Mouse (Mus musculus) v-Abl transformed pro-B cells (cell line): ENCODE results near the gene Sfmbt1.

Experiments used
- in situ Hi-C, 2 experiments: fragments of 400-800 bp; cut with MboI; formaldehyde crosslinking; loops; one replicate each; pipeline ENCODE4 v1.15.1; 2025; ENCODE audit not compliant: unreplicated experiment in 2 of 2

The Sfmbt1 gene

GRCm38 (mm10) chr14:30715618-30716050 is 985 bp downstream of the Sfmbt1 start:
- in situ Hi-C loops: loop anchor here in 1 of 2 experiments (5.0 to 10.0 kb wide), 2 partner anchors 102 to 139 kb away; no protein-coding TSS in a partner anchor

- in situ Hi-C loops: loop anchor here in 1 of 2 experiments (5.0 to 10.0 kb wide), 2 partner anchors 101 to 138 kb away; no protein-coding TSS in a partner anchor
Observed at GRCm38 (mm10) chr14:30716051-30716952, 1.7 kb downstream of the Sfmbt1 start.

- in situ Hi-C loops: loop anchor here in 1 of 2 experiments (5.0 to 10.0 kb wide), 2 partner anchors 100 to 138 kb away; no protein-coding TSS in a partner anchor
Observed at GRCm38 (mm10) chr14:30716953-30717285, 2.3 kb downstream of the Sfmbt1 start.

DNA sequence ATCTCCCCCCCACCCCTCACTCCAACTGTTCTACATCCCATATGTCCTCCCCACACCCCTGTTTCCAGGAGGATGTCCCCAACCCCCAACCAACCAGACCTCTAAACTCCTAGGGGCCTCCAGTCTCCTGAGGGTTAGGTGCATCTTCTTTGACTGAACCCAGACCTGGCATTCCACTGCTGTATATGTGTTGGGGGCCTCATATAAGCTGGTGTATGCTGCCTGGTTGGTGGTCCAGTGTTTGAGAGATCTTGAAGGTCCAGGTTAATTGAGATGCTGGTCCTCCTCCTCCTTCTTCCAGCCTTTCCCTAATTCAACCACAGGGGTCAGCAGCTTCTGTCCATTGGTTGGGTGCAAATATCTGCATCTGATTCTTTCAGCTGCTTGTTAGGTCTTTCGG is 4.0 kb downstream of the Sfmbt1 start:
- in situ Hi-C loops: loop anchor here in 1 of 2 experiments (5.0 to 10.0 kb wide), 2 partner anchors 99 to 136 kb away; no protein-coding TSS in a partner anchor

- in situ Hi-C loops: loop anchor here in 1 of 2 experiments (5.0 to 10.0 kb wide), 2 partner anchors 98 to 135 kb away; no protein-coding TSS in a partner anchor
Observed at GRCm38 (mm10) chr14:30719514-30719913, 4.9 kb downstream of the Sfmbt1 start.

GRCm38 (mm10) chr14:30721850-30722249 is 7.2 kb downstream of the Sfmbt1 start:
- in situ Hi-C loops: loop anchor here (5.0 kb wide), 2 partner anchors 35 to 40 kb away; no protein-coding TSS in a partner anchor

GRCm38 (mm10) chr14:30722406-30722805 is 7.8 kb downstream of the Sfmbt1 start:
- in situ Hi-C loops: loop anchor here (5.0 kb wide), 2 partner anchors 35 to 40 kb away; no protein-coding TSS in a partner anchor

DNA sequence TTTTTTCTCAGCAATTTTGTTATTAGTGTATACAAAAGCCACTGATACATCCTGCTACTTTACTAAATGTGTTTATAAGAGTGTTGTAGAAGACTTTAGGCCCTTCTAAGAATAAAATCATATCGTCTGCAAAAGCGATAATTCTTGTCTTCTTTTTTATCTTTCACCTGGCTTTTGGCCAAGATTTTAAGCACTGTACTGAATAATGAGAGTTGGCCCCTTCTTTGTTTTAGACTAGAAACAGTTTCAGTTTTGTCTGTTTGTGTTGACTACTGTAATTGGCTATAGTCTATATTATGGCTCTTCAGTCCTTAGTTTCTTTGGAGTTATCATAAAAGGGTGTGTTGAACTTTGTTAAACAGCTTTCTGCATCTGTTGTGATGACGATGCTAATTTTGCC is 17.2 kb downstream of the Sfmbt1 start:
- in situ Hi-C loops: no loop called here

DNA sequence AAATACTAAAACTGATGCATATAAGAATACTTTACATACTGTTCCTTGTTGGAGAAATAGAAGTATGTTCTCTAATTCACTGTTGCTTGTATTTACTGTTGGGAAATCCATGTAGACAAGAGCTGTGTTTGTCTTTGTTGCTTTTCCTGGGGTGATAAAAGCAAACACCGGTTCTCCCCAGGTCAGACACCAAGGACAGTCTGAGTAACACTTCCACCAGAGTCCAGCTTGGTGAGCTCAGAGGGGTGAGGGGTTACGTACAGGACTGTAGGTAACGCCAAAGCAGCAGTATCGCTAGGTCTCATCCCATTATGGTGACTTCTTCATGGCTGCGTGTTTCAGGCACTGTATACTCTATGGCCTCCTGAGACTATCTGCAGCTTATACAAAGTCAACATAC is 20.0 kb downstream of the Sfmbt1 start:
- in situ Hi-C loops: no loop called here

DNA sequence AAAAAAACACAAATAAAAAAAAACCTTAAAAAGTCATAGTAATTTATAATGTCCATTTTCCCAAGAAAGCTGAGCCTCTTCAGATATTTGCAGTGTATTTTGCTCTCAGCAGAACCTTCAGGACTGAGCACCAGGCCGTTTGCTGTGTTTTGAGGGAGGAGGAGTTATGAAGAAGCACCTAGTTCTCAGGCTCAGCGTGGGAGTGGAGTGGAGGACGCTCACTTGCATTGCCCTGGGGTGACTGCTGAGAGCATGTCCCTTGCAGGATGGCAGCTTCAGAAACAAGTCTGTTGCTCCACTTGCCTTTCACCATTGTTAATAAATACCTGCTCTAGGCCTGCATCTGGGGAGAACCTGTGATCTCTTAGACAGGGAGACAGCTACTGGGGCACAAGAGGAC is 21.2 kb downstream of the Sfmbt1 start:
- in situ Hi-C loops: no loop called here

DNA sequence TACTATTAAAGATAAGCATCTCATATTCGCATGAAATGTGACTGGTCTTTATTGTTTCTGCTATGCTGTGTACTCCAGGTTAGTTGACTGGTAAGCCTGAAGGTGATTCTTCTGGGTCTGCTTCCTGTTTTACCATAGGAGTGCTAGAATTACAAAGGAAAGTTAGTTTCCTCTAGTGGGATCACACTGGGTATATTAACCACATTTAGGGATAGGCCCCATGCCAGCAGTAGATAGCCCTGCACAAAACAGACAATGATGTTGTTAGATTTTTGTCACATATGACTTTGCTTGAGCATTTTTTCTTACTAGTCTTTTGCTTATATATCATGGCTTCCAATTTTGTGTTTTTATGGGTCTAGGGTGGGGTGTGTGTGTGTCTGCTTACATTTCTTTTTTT is 21.8 kb downstream of the Sfmbt1 start:
- in situ Hi-C loops: no loop called here

- in situ Hi-C loops: no loop called here
Observed at GRCm38 (mm10) chr14:30743891-30744290, 29.2 kb downstream of the Sfmbt1 start.

DNA sequence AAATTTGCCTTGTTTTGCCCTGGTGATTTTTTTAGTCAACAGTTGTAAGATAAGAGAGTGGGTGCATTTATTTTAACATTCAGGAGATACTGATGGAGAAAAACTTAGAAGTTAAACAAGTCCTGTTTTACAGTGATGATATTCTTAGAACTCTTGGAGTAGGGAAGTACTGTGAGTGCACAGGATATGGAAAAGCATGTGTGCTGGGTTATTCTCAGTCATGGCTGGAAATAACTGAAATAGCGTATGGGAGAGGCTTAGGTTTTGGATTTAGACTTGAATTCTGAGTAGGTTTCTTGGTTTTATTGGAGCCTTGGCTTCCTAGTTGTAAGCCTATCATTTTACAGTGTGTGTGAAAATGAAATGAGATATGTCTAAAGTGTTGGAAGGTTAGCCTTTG is 31.5 kb downstream of the Sfmbt1 start:
- in situ Hi-C loops: no loop called here

DNA sequence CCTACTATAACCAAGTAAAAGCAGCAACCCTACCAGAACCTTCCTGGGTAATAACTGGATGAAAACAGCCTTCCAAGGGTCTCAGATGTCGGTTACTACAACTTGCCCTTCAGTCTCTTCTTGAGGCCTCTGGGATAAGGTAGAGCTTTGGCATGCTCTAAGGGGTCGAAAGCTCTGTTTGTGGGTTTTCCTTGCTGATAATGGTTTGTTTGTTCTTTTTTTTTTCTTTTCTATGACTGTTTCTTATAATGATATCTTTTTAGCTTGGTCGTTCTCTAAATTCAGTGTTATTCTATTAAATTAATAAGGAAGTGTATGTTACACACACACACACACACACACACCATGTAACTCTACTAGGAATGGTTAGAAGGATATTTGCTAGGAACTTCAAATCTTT is 42.6 kb downstream of the Sfmbt1 start:
- in situ Hi-C loops: loop anchor here in 1 of 2 experiments (5.0 kb wide), 1 partner anchor 35 kb away; no protein-coding TSS in a partner anchor

GRCm38 (mm10) chr14:30761211-30761610 is 46.6 kb downstream of the Sfmbt1 start:
- in situ Hi-C loops: loop anchor here in 1 of 2 experiments (5.0 kb wide), 1 partner anchor 39 kb away; no protein-coding TSS in a partner anchor

DNA sequence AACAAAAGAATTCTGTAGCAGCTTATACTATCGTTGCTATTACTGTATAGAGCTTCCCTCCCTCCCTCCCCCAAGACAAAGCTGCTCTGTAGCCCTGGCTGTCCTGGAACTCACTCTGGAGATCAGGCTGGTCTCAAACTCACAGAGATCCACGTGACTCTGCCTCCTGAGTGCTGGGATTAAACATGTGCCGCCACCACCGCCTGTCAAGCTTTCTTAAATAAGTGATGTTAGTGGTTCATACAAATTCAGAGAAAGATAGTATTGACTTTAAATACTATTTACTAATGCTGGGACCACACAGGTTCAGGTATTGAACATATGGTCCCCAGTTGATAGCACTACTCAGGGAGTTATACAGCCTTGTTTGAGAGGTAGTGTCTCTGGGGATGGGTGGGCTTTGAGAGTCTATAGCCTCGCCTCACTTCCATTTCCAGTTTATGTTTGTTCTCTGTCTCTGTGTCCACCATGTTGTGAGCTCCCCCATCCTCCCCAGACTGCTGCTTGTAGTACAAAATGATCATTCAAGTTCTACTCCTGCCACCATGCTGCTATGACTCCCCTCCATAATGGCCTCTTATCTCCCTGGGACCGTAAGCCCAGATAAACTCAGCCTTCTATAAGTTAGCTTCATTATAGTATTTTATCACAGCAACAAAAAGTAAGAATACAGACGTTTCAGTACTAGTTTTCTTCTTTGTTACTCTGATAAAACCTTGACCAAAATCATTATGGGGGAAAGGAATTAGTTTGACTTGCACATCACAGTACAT is 47.7 kb downstream of the Sfmbt1 start:
- in situ Hi-C loops: loop anchor here in 1 of 2 experiments (5.0 kb wide), 1 partner anchor 40 kb away; no protein-coding TSS in a partner anchor

DNA sequence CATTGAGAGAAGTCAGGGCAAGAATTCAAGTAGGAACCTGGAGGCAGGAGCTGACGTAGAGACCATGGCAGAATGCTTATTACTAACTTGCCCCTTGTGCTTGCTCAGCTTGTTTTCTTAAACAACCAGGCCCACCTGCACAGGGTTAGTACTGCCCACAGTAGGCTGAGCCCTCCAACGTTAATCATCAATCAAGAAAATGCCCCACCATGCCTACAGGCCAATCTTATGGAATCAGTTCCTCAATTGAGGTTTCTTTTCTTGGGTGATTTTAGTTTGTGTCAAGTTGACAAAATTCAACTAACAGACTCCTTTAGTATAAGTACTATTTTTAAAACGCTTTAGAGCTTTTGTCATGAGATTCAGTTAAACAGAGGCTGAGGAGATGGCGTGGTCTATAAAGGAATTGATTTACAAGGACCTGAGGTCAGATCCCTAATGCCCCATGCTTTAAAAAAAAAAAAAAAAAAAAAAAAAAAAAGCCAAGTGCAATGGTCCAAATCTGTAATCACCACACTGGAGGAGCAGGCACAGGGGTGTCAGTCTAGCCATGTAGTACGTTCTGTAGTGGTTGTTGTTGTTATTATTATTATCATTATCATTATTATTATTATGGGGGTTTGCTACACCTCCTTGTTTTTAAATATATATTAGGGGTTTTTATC is 48.4 kb downstream of the Sfmbt1 start:
- in situ Hi-C loops: loop anchor here in 1 of 2 experiments (5.0 kb wide), 1 partner anchor 41 kb away; no protein-coding TSS in a partner anchor

- in situ Hi-C loops: no loop called here
Observed at GRCm38 (mm10) chr14:30784614-30785013, 70.0 kb downstream of the Sfmbt1 start.

- in situ Hi-C loops: no loop called here
Observed at GRCm38 (mm10) chr14:30789471-30789870, 74.8 kb downstream of the Sfmbt1 start.

- in situ Hi-C loops: no loop called here
Observed at GRCm38 (mm10) chr14:30792871-30793270, 78.2 kb downstream of the Sfmbt1 start.
